Mouse (Mus musculus) gastrocnemius, postnatal 36 days (tissue): ENCODE measurements around the gene Tmem233. TPM values are rescaled to one million over a fixed set of nuclear protein-coding genes. Genes with fewer than 3 reads are reported as not detected.

ENCODE experiments used
- DNase-seq, 2 experiments: peaks; one replicate each; pipeline ENCODE4 v3.0.0; 2022
- intact Hi-C: fragments of 180-260 bp; cut with DNase I; formaldehyde crosslinking; loops from one replicate; pipeline ENCODE4 v1.15.1; 2025
- total RNA-seq, 2 experiments: library from RNA; stranded (reverse); gene quantifications; 2 replicates each; pipeline ENCODE4 v1.2.3; 2021

Gene Tmem233
- total RNA-seq, 2 experiments from 2014 or later, result 103 to 120 TPM

- intact Hi-C loops, result loop anchor here (10.0 kb wide), 1 partner anchor 164 kb away; the partner anchor contains the start of gene Cit
- DNase-seq, result no peak
These were observed 73.8 kb downstream of the Tmem233 start for GRCm38 (mm10) chr5:116009091-116009851.

GRCm38 (mm10) chr5:116007723-116008122 lies 75.3 kb downstream of the Tmem233 start:
- no peak for DNase-seq
- intact Hi-C loops, result loop anchor here (10.0 kb wide), 1 partner anchor 163 kb away; the partner anchor contains the start of gene Cit

- no peak for DNase-seq
- intact Hi-C loops, result loop anchor here (10.0 kb wide), 1 partner anchor 162 kb away; the partner anchor contains the start of gene Cit
These were observed 76.5 kb downstream of the Tmem233 start for GRCm38 (mm10) chr5:116006324-116007099.

GRCm38 (mm10) chr5:116004271-116004670 lies 78.8 kb downstream of the Tmem233 start:
- intact Hi-C loops, result loop anchor here (10.0 kb wide), 1 partner anchor 159 kb away; the partner anchor contains the start of gene Cit
- DNase-seq, result no peak

GRCm38 (mm10) chr5:116003825-116004224 lies 79.2 kb downstream of the Tmem233 start:
- DNase-seq, result no peak
- intact Hi-C loops, result loop anchor here (10.0 kb wide), 1 partner anchor 159 kb away; the partner anchor contains the start of gene Cit

- intact Hi-C loops, result loop anchor here (10.0 kb wide), 1 partner anchor 158 kb away; the partner anchor contains the start of gene Cit
- DNase-seq, result no peak
These were observed 79.9 kb downstream of the Tmem233 start for GRCm38 (mm10) chr5:116003154-116003553.

- DNase-seq, result no peak
- intact Hi-C loops, result no loop called here
These were observed 85.7 kb downstream of the Tmem233 start for GRCm38 (mm10) chr5:115997376-115997775.

GRCm38 (mm10) chr5:115994101-115994500 lies 88.9 kb downstream of the Tmem233 start:
- intact Hi-C loops, result no loop called here
- no peak for DNase-seq

GRCm38 (mm10) chr5:115991717-115992116 lies 91.3 kb downstream of the Tmem233 start:
- intact Hi-C loops, result no loop called here
- DNase-seq, result no peak

Other genes with a start within 250 kb of the Tmem233 start
- 1 to 10 TPM in 1 of 2 experiments, under 1 TPM in 1; 0.69 to 1.2 TPM for gene Cit, start 238.0 kb downstream of the Tmem233 start, total RNA-seq
- 10 to 100 TPM in 1 of 2 experiments, 1 to 10 TPM in 1; 9.5 to 12.6 TPM for gene Prkab1, start 58.7 kb downstream of the Tmem233 start, total RNA-seq
- not detected for gene Ccdc60, start 205.7 kb upstream of the Tmem233 start, total RNA-seq